ENCODE assay signal across 7 mouse cellular contexts in genomic region chr7:80370649-80371040, GRCm38 (mm10). TPM values are rescaled to one million over a fixed set of nuclear protein-coding genes. Genes with fewer than 3 reads are reported as not detected.
DNase-seq lines count a peak whose midpoint lies in the region; ATAC-seq and TF ChIP-seq lines count a peak whose summit lies in the region.

No protein-coding gene starts in this region.

- TF ChIP-seq EP300 in heart, adult 2 months (IDR thresholded peaks at IDR 0.05; ENCODE audit: insufficient read depth, low read depth, low read length): no peak

- peak overlapping the region; percentile 92 for H3K9ac ChIP-seq in heart, adult 2 months (ENCODE audit: low read depth, low read length)
- peak overlapping the region; percentile 87 for H3K9ac ChIP-seq in limb, embryonic 15.5 days
- peak overlapping the region; percentile 96 for H3K9ac ChIP-seq in midbrain, postnatal 0 days (replicated peaks; ENCODE audit: low read length, poor library complexity, severe bottlenecking)

- H3K79me2 ChIP-seq in heart, adult 2 months (replicated peaks; ENCODE audit: control insufficient read depth, insufficient read depth, low read length): no peaks in the 10 kb centered on the region

- H3K27ac ChIP-seq in heart, adult 2 months: peak overlapping the region; percentile 82
- peak overlapping the region; percentile 88 for H3K27ac ChIP-seq in limb, embryonic 15.5 days
- H3K27ac ChIP-seq in midbrain, postnatal 0 days (ENCODE audit: low read depth, low read length): peak overlapping the region; percentile 81

- under 1% methylated on average over 31 of the region's 31 CpGs for WGBS in heart, adult 2 months
- WGBS in limb, embryonic 15.5 days: 0% methylated on average over 29 of the region's 31 CpGs
- under 1% methylated on average over 30 of the region's 31 CpGs for WGBS in midbrain, postnatal 0 days

- peak overlapping the region; percentile 85 for H3K4me3 ChIP-seq in heart, adult 2 months
- H3K4me3 ChIP-seq in limb, embryonic 15.5 days: peak overlapping the region; percentile 89
- H3K4me3 ChIP-seq in midbrain, postnatal 0 days (ENCODE audit: low read depth, low read length): peak overlapping the region; percentile 92

- H3K36me3 ChIP-seq in heart, adult 2 months (ENCODE audit: control insufficient read depth, insufficient read depth, low read length): no peaks in the 10 kb centered on the region
- H3K36me3 ChIP-seq in limb, embryonic 15.5 days: peaks cover 28% of the 10 kb centered on the region
- H3K36me3 ChIP-seq in midbrain, postnatal 0 days (ENCODE audit: insufficient read depth, low read length): peaks cover 25% of the 10 kb centered on the region

- TF ChIP-seq CTCF in heart, adult 2 months (IDR thresholded peaks at IDR 0.05): no peak
- TF ChIP-seq CTCF in midbrain, postnatal 0 days (IDR thresholded peaks at IDR 0.05): no peak

- peak overlapping the region; percentile 77 for H3K4me2 ChIP-seq in limb, embryonic 15.5 days
- H3K4me2 ChIP-seq in midbrain, postnatal 0 days (ENCODE audit: low read depth, low read length, poor library complexity, severe bottlenecking): peak overlapping the region; percentile 76

- intact Hi-C loops in heart, adult 2 months (cut with DNase I): loop anchor here (1.0 kb wide), 1 partner anchor 29 kb away; the partner anchor contains the start of gene Unc45a

- peak; percentile 89 for DNase-seq in adrenal gland, adult 2 months
- DNase-seq in embryo, embryonic 9.5 days (ENCODE audit: extremely low spot score): peak; percentile 72
- DNase-seq in heart, adult 2 months: peak; percentile 87
- DNase-seq in kidney, adult 8-10 months: peak; percentile 80 to 82
- peak; percentile 64 for DNase-seq in midbrain, postnatal 0 days (ENCODE audit: low spot score)
- peak; percentile 51 to 68 for DNase-seq in spleen, postnatal 14 days (ENCODE audit: low spot score in 2 of 2)

- peaks cover 9% of the 10 kb centered on the region for H3K4me1 ChIP-seq in heart, adult 2 months (ENCODE audit: control insufficient read depth, insufficient read depth, low read length)
- H3K4me1 ChIP-seq in limb, embryonic 15.5 days: peaks cover 16% of the 10 kb centered on the region
- H3K4me1 ChIP-seq in midbrain, postnatal 0 days (ENCODE audit: insufficient read depth, low read length): peaks cover 3% of the 10 kb centered on the region; the same call in 1 of the 2 replicates

- TF ChIP-seq POLR2A in heart, adult 2 months (IDR thresholded peaks at IDR 0.05; ENCODE audit: insufficient read depth, low read depth, low read length): peak; percentile 54; the same call in 1 of the 2 replicates

- ATAC-seq in limb, embryonic 15.5 days (ENCODE audit: insufficient number of reproducible peaks, low FRiP score, low TSS enrichment, low read depth): peak; percentile 57; the same call in 1 of the 2 replicates
- ATAC-seq in midbrain, postnatal 0 days (ENCODE audit: low FRiP score): peak; percentile 61

- no peaks in the 10 kb centered on the region for H3K9me3 ChIP-seq in limb, embryonic 15.5 days
- no peaks in the 10 kb centered on the region for H3K9me3 ChIP-seq in midbrain, postnatal 0 days (ENCODE audit: low read length)

- no peaks in the 10 kb centered on the region for H3K27me3 ChIP-seq in heart, adult 2 months (ENCODE audit: control insufficient read depth, insufficient read depth, low read length)
- no peaks in the 10 kb centered on the region for H3K27me3 ChIP-seq in limb, embryonic 15.5 days
- H3K27me3 ChIP-seq in midbrain, postnatal 0 days (ENCODE audit: insufficient read depth, low read length): no peaks in the 10 kb centered on the region

RNA-seq across cellular contexts. Expression of gene Man2a2, which starts 0.5 kb away (rescaled TPM):
- 10 to 100 TPM; 77.2 to 99.3 TPM for total RNA-seq in adrenal gland, adult 2 months (2021)
- 252 and 304 TPM in 2 replicates for polyA plus RNA-seq in adrenal gland, adult 2 months (2012; rRNA removed)
- total RNA-seq in heart, adult 2 months (2021): 10 to 100 TPM; 55.7 to 58.7 TPM
- polyA plus RNA-seq in heart, adult 2 months (2012; rRNA removed): 75.8 and 82.4 TPM in 2 replicates
- polyA plus RNA-seq in limb, embryonic 15.5 days (2015; fragmentation: Nextera tagmentation; extraction: Ambion mirVana): 15.7 and 17.6 TPM in 2 replicates
- 59.1 and 70.2 TPM in 2 replicates for total RNA-seq in midbrain, postnatal 0 days (2014; rRNA removed)
- polyA plus RNA-seq in midbrain, postnatal 0 days (2015; fragmentation: Nextera tagmentation; extraction: Ambion mirVana): 13.7 and 16.6 TPM in 2 replicates

RNA-seq across cellular contexts. Expression of gene Fes, which starts 17.1 kb away (rescaled TPM):
- total RNA-seq in adrenal gland, adult 2 months (2021): 10 to 100 TPM in 1 of 2 experiments, 1 to 10 TPM in 1; 7.9 to 13.0 TPM
- polyA plus RNA-seq in adrenal gland, adult 2 months (2012; rRNA removed): 13.1 and 14.8 TPM in 2 replicates
- total RNA-seq in heart, adult 2 months (2021): 1 to 10 TPM; 8.9 to 9.8 TPM
- 15.4 and 17.3 TPM in 2 replicates for polyA plus RNA-seq in heart, adult 2 months (2012; rRNA removed)
- polyA plus RNA-seq in limb, embryonic 15.5 days (2015; fragmentation: Nextera tagmentation; extraction: Ambion mirVana): 14.8 and 15.8 TPM in 2 replicates
- total RNA-seq in midbrain, postnatal 0 days (2014; rRNA removed): 4.3 and 7.9 TPM in 2 replicates
- polyA plus RNA-seq in midbrain, postnatal 0 days (2015; fragmentation: Nextera tagmentation; extraction: Ambion mirVana): 3.1 and 3.7 TPM in 2 replicates

RNA-seq across cellular contexts. Expression of gene Hddc3, which starts 27.7 kb away (rescaled TPM):
- 10 to 100 TPM; 45.5 to 50.8 TPM for total RNA-seq in adrenal gland, adult 2 months (2021)
- polyA plus RNA-seq in adrenal gland, adult 2 months (2012; rRNA removed): 25.1 and 36.4 TPM in 2 replicates
- 10 to 100 TPM; 30.0 to 39.9 TPM for total RNA-seq in heart, adult 2 months (2021)
- polyA plus RNA-seq in heart, adult 2 months (2012; rRNA removed): 47.7 and 77.5 TPM in 2 replicates
- polyA plus RNA-seq in limb, embryonic 15.5 days (2015; fragmentation: Nextera tagmentation; extraction: Ambion mirVana): 18.4 and 19.4 TPM in 2 replicates
- 35.9 and 36.7 TPM in 2 replicates for total RNA-seq in midbrain, postnatal 0 days (2014; rRNA removed)
- 15.1 and 16.8 TPM in 2 replicates for polyA plus RNA-seq in midbrain, postnatal 0 days (2015; fragmentation: Nextera tagmentation; extraction: Ambion mirVana)

RNA-seq across cellular contexts. Expression of gene Unc45a, which starts 29.8 kb away (rescaled TPM):
- 10 to 100 TPM; 66.5 to 73.0 TPM for total RNA-seq in adrenal gland, adult 2 months (2021)
- 69.1 and 76.9 TPM in 2 replicates for polyA plus RNA-seq in adrenal gland, adult 2 months (2012; rRNA removed)
- total RNA-seq in heart, adult 2 months (2021): 10 to 100 TPM; 15.8 to 16.8 TPM
- 23.0 and 24.0 TPM in 2 replicates for polyA plus RNA-seq in heart, adult 2 months (2012; rRNA removed)
- 51.4 and 51.7 TPM in 2 replicates for polyA plus RNA-seq in limb, embryonic 15.5 days (2015; fragmentation: Nextera tagmentation; extraction: Ambion mirVana)
- 51.0 and 63.3 TPM in 2 replicates for total RNA-seq in midbrain, postnatal 0 days (2014; rRNA removed)
- polyA plus RNA-seq in midbrain, postnatal 0 days (2015; fragmentation: Nextera tagmentation; extraction: Ambion mirVana): 54.6 and 55.9 TPM in 2 replicates

RNA-seq across cellular contexts. Expression of gene Furin, which starts 34.6 kb away (rescaled TPM):
- 100 to 1,000 TPM; 158 to 185 TPM for total RNA-seq in adrenal gland, adult 2 months (2021)
- 225 and 227 TPM in 2 replicates for polyA plus RNA-seq in adrenal gland, adult 2 months (2012; rRNA removed)
- 100 to 1,000 TPM; 108 to 129 TPM for total RNA-seq in heart, adult 2 months (2021)
- 64.9 and 79.4 TPM in 2 replicates for polyA plus RNA-seq in heart, adult 2 months (2012; rRNA removed)
- 12.8 and 13.7 TPM in 2 replicates for polyA plus RNA-seq in limb, embryonic 15.5 days (2015; fragmentation: Nextera tagmentation; extraction: Ambion mirVana)
- 16.6 TPM in 2 replicates for total RNA-seq in midbrain, postnatal 0 days (2014; rRNA removed)
- 5.0 and 6.0 TPM in 2 replicates for polyA plus RNA-seq in midbrain, postnatal 0 days (2015; fragmentation: Nextera tagmentation; extraction: Ambion mirVana)

Comparison
In these comparisons a context has a peak if more than half of its experiments do, and no peak if none do; other contexts are left out.
1. Peak in every context shown above with its lines: DNase-seq, ATAC-seq, H3K4me3 ChIP-seq and H3K27ac ChIP-seq.